Mouse (Mus musculus) midbrain, embryonic 13.5 days (tissue): ENCODE measurements at regions not wholly inside any gene's neighbourhood (a gene's known extent, or its start where the extent isn't known, plus 50 kb on each side); places are given as distances from the start of the nearest gene placed in this dataset.

ENCODE experiments used
- ATAC-seq: fragments of 200-750 bp; cut with Nextera tagmentation; 2 replicates; pipeline ENCODE4 v1.8.0; 2017; ENCODE audit warnings: mild to moderate bottlenecking, moderate TSS enrichment, moderate library complexity
- H3K27ac ChIP-seq: fragments of 300-500 bp; sonication (generic); 2 replicates; pipeline ENCODE4 v1.5.1; 2015; ENCODE audit warnings: inconsistent platforms, mild to moderate bottlenecking, moderate library complexity
- H3K27me3 ChIP-seq: fragments of 300-500 bp; sonication (generic); 2 replicates; pipeline ENCODE4 v1.6.1; 2015; ENCODE audit warnings: mild to moderate bottlenecking, inconsistent platforms
- H3K36me3 ChIP-seq: fragments of 300-500 bp; sonication (generic); 2 replicates; pipeline ENCODE4 v1.6.1; 2015; ENCODE audit warnings: mild to moderate bottlenecking, inconsistent platforms
- H3K4me1 ChIP-seq: fragments of 300-500 bp; sonication (generic); replicated peaks from 2 replicates; pipeline ENCODE4 v1.6.1; 2015; ENCODE audit warnings: inconsistent platforms
- H3K4me2 ChIP-seq: fragments of 300-500 bp; sonication (generic); replicated peaks from 2 replicates; pipeline ENCODE4 v1.6.1; 2015; ENCODE audit warnings: moderate library complexity, mild to moderate bottlenecking, inconsistent platforms
- H3K4me3 ChIP-seq: fragments of 300-500 bp; sonication (generic); replicated peaks from 2 replicates; pipeline ENCODE4 v1.5.1; 2015; ENCODE audit warnings: mild to moderate bottlenecking, inconsistent platforms
- H3K9ac ChIP-seq: fragments of 300-500 bp; sonication (generic); replicated peaks from 2 replicates; pipeline ENCODE4 v1.6.1; 2015; ENCODE audit warnings: mild to moderate bottlenecking, inconsistent platforms
- H3K9me3 ChIP-seq: fragments of 300-500 bp; sonication (generic); 2 replicates; pipeline ENCODE4 v1.6.1; 2016; ENCODE audit warnings: mild to moderate bottlenecking, inconsistent platforms
- WGBS: fragments of 180-500 bp; shearing (Covaris S2); methylation state at CpG from one replicate; pipeline ENCODE4 v1.1.7; 2015; 5-methylcytosine and 5-hydroxymethylcytosine counted together

- WGBS = 35% methylated on average over 14 of the region's 14 CpGs
- peak overlapping the region; percentile 28 for H3K4me2 ChIP-seq
- ATAC-seq = peak; percentile 83
These were observed 440.5 kb downstream of the Efnb2 start for GRCm38 (mm10) chr8:8220395-8221031.

DNA sequence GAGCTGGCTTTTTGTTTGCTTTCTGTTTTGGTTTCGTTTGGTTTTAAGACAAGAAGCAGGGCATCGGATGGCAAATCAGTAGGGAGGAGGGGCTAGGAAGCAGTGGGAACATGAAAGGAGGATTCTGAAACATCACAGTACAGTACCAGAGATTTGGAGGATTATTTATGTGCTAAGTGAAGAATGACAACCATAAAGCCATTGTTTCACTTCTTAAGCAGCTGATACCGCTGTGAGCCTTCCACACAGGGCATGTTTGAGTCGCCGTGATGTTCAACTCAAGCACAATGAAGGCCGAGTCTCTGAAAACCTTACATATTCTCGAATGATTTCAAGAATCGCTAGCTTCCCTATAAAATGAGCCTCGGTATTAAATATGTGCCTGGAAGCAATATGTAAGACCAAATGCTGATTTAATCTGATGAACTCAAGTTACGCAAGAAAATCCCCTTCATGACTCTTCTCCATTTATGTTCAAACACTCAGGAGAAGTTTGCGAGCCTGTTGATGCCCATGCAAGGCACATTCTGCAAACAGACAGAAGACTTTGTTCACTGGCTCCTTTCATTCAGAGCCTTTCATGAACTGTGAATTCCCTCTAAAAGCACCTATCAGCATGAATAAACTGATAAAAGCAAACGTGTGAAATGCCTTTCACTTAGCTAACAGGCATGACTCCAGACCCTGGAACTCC lies 441.2 kb downstream of the Efnb2 start:
- Histone ChIP-seq H3K4me1 (0 out of 2 replicates have a peak, but pooled peaks cover 8% of the 10 kb centered on the region), H3K27ac (no peak overlapping the region), H3K9ac (no peak overlapping the region), H3K9me3 (no peaks in the 10 kb centered on the region), H3K36me3 (no peaks in the 10 kb centered on the region), H3K4me3 (no peak overlapping the region), H3K27me3 (peaks cover 38% of the 10 kb centered on the region), H3K4me2 (peak overlapping the region; percentile 28)
- ATAC-seq = 0 out of 2 replicates have a peak, but pooled peaks have one; percentile 31
- WGBS = 35% methylated on average over 12 of the region's 12 CpGs

More at GRCm38 (mm10) chr8:8220395-8221031, 440.5 kb downstream of the Efnb2 start:
- Histone ChIP-seq H3K36me3 (no peaks in the 10 kb centered on the region), H3K9ac (no peak overlapping the region), H3K27ac (no peak overlapping the region), H3K9me3 (no peaks in the 10 kb centered on the region), H3K4me1 (0 out of 2 replicates have a peak, but pooled peaks cover 8% of the 10 kb centered on the region), H3K4me3 (no peak overlapping the region), H3K27me3 (peaks cover 39% of the 10 kb centered on the region)

- no peak for ATAC-seq
- no peaks in the 10 kb centered on the region for H3K36me3 ChIP-seq
- H3K4me3 ChIP-seq = no peak overlapping the region
- 77% methylated on average over 3 of the region's 3 CpGs for WGBS
- no peak overlapping the region for H3K27ac ChIP-seq
- H3K27me3 ChIP-seq = no peaks in the 10 kb centered on the region
- no peak overlapping the region for H3K4me2 ChIP-seq
- no peaks in the 10 kb centered on the region for H3K9me3 ChIP-seq
- no peak overlapping the region for H3K9ac ChIP-seq
- H3K4me1 ChIP-seq = no peaks in the 10 kb centered on the region
These were observed 468.0 kb downstream of the Efnb2 start for GRCm38 (mm10) chr8:8193036-8193435.

DNA sequence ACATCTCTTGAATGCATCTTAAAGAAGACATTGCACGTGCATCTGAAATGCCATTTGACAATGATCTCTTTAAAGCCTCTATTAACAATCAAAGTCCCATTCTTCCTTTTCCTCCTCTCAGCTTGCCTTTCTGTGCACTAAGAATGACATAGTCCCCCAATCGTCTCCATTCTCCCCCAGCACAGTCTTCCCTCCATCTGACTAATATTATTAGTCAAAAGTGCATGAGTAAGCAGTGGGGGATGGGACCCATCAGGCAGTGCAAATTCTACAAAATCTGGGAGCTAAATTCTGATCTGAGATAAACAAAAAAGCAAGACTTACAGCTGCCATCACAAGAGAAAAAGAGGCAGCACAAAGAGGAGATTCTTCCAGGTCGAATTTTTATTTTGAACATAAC lies 475.0 kb downstream of the Efnb2 start:
- no peak overlapping the region for H3K4me3 ChIP-seq
- no peak overlapping the region for H3K4me2 ChIP-seq
- no peaks in the 10 kb centered on the region for H3K36me3 ChIP-seq
- no peak overlapping the region for H3K9ac ChIP-seq
- no peaks in the 10 kb centered on the region for H3K4me1 ChIP-seq
- no peak for ATAC-seq
- no peak overlapping the region for H3K27ac ChIP-seq
- no peaks in the 10 kb centered on the region for H3K9me3 ChIP-seq
- no peaks in the 10 kb centered on the region for H3K27me3 ChIP-seq
- whole genome bisulfite sequencing = 37% methylated on average over 3 of the region's 3 CpGs

- ATAC-seq = no peak
- H3K4me2 ChIP-seq = no peak overlapping the region
- no peaks in the 10 kb centered on the region for H3K27me3 ChIP-seq
- H3K27ac ChIP-seq = no peak overlapping the region
- H3K4me1 ChIP-seq = no peaks in the 10 kb centered on the region
- no peak overlapping the region for H3K9ac ChIP-seq
- WGBS = 90% methylated on average over 6 of the region's 6 CpGs
- no peaks in the 10 kb centered on the region for H3K36me3 ChIP-seq
- no peak overlapping the region for H3K4me3 ChIP-seq
- H3K9me3 ChIP-seq = no peaks in the 10 kb centered on the region
These were observed 477.8 kb downstream of the Efnb2 start for GRCm38 (mm10) chr8:8183233-8183622.

DNA sequence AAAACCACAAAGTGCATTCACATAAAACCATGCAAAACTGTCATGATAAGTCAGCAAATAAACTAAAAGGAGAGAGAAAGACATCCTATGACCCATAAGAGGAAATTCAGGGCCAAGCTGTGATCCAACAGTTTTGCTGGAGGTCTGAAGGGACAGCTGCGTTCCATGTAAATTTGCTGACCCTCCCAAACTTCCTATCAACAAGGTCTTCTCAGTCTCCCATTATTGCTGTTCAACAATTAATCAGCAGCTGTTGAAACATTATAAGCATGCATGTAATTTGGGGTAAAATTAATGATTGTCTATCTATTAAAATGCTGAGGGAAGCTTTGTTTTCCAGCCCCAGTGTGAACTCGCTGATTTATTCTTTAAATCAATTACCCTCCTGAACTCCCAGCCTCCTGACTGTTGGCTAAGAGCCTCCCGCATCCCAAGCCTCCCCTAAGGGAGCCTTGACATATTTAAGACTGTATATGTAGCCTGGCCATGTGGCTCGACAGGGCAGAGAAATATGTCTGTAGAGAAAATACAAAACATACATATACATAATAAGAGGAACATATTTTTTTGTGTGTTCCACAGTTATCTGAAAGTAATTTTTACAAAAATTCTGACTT lies 478.3 kb downstream of the Efnb2 start:
- Histone ChIP-seq H3K4me2 (no peak overlapping the region), H3K36me3 (no peaks in the 10 kb centered on the region), H3K4me1 (no peaks in the 10 kb centered on the region), H3K27ac (no peak overlapping the region), H3K9me3 (no peaks in the 10 kb centered on the region), H3K9ac (no peak overlapping the region), H3K27me3 (no peaks in the 10 kb centered on the region), H3K4me3 (no peak overlapping the region)
- WGBS = 67% methylated on average over 4 of the region's 4 CpGs
- ATAC-seq = no peak

GRCm38 (mm10) chr8:8182108-8182507 lies 478.9 kb downstream of the Efnb2 start:
- Histone ChIP-seq H3K9me3 (no peaks in the 10 kb centered on the region), H3K36me3 (no peaks in the 10 kb centered on the region), H3K4me2 (no peak overlapping the region), H3K9ac (no peak overlapping the region), H3K4me3 (no peak overlapping the region), H3K4me1 (no peaks in the 10 kb centered on the region), H3K27me3 (0 out of 2 replicates have a peak, but pooled peaks cover under 1% of the 10 kb centered on the region), H3K27ac (no peak overlapping the region)
- 87% methylated on average over 2 of the region's 2 CpGs for WGBS
- ATAC-seq = no peak

- 43% methylated on average over 2 of the region's 2 CpGs for WGBS
- no peak for ATAC-seq
- H3K27ac ChIP-seq = no peak overlapping the region
These were observed 486.8 kb downstream of the Efnb2 start for GRCm38 (mm10) chr8:8174286-8174685.

DNA sequence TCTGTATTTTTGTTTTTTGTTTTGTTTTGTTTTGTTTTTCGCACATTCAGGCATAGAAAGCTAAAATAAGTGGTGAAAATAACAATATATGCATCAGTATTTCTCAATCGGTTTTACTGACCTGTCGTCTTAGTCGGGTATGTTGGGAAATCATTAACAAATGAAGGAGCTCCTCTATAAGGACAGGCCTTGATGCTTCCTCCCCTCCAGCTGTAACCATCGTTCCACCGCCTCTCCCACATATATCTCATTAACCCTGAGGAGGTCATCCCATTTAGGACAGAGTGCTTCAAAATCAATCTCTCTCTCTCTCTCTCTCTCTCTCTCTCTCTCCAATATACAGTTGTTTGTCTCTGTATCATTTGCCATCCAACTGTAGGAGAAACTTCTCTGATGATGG lies 492.4 kb downstream of the Efnb2 start:
- no peaks in the 10 kb centered on the region for H3K27me3 ChIP-seq
- H3K27ac ChIP-seq = no peak overlapping the region
- no peaks in the 10 kb centered on the region for H3K4me1 ChIP-seq
- no peak overlapping the region for H3K4me3 ChIP-seq
- H3K4me2 ChIP-seq = no peak overlapping the region
- H3K36me3 ChIP-seq = no peaks in the 10 kb centered on the region
- no peaks in the 10 kb centered on the region for H3K9me3 ChIP-seq
- no peak for ATAC-seq
- no peak overlapping the region for H3K9ac ChIP-seq
- WGBS = 85% methylated on average over 6 of the region's 6 CpGs

More at GRCm38 (mm10) chr8:8174286-8174685, 486.8 kb downstream of the Efnb2 start:
- Histone ChIP-seq H3K9ac (no peak overlapping the region), H3K4me2 (no peak overlapping the region), H3K27me3 (0 out of 2 replicates have a peak, but pooled peaks cover 2% of the 10 kb centered on the region), H3K4me1 (peaks cover 3% of the 10 kb centered on the region), H3K4me3 (no peak overlapping the region), H3K9me3 (no peaks in the 10 kb centered on the region), H3K36me3 (no peaks in the 10 kb centered on the region)

- Histone ChIP-seq H3K4me1 (no peaks in the 10 kb centered on the region), H3K9me3 (no peaks in the 10 kb centered on the region), H3K27me3 (no peaks in the 10 kb centered on the region), H3K9ac (no peak overlapping the region), H3K36me3 (no peaks in the 10 kb centered on the region), H3K27ac (no peak overlapping the region), H3K4me3 (no peak overlapping the region), H3K4me2 (no peak overlapping the region)
- WGBS = 91% methylated on average over 11 of the region's 11 CpGs
- ATAC-seq = no peak
These were observed 492.8 kb downstream of the Efnb2 start for GRCm38 (mm10) chr8:8168250-8168649.

DNA sequence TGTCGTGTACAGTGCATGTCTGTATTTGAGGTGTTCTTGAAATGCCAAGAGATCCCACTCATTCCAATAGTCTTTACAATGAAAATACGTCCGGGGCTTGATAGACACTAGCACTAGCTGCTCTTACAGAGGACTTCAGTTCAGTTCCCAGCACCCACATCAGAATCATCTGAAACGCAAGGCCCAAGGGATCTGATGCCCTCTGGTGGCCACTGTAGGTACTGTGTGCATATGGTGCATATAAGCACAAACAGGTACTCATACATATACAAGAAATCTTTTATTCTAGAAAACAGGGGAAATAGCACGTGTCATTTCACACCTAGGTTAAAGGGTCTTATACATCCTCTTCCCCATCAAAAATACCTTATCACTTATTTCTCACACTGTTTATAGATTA lies 513.5 kb downstream of the Efnb2 start:
- Histone ChIP-seq H3K27me3 (no peaks in the 10 kb centered on the region), H3K4me2 (no peak overlapping the region), H3K36me3 (0 out of 2 replicates have a peak, but pooled peaks cover 3% of the 10 kb centered on the region), H3K9me3 (peaks cover 3% of the 10 kb centered on the region; the same call in 1 of the 2 replicates), H3K9ac (no peak overlapping the region), H3K27ac (no peak overlapping the region), H3K4me3 (no peak overlapping the region), H3K4me1 (no peaks in the 10 kb centered on the region)
- WGBS = 95% methylated on average over 5 of the region's 5 CpGs
- ATAC-seq = no peak

- Histone ChIP-seq H3K4me1 (no peaks in the 10 kb centered on the region), H3K9ac (no peak overlapping the region), H3K9me3 (peaks cover 3% of the 10 kb centered on the region; the same call in 1 of the 2 replicates), H3K4me2 (no peak overlapping the region), H3K27ac (no peak overlapping the region), H3K27me3 (no peaks in the 10 kb centered on the region), H3K36me3 (0 out of 2 replicates have a peak, but pooled peaks cover 3% of the 10 kb centered on the region), H3K4me3 (no peak overlapping the region)
- no peak for ATAC-seq
- WGBS = 76% methylated on average over 6 of the region's 6 CpGs
These were observed 518.0 kb downstream of the Efnb2 start for GRCm38 (mm10) chr8:8142933-8143495.
